Mouse (Mus musculus): ENCODE results near the gene Spsb1.

Spsb1 gene

GRCm38 (mm10) chr4:149913709-149914370, 41.0 kb downstream of the Spsb1 start:
- DNase-seq (ENCODE audit: low read depth, low spot score), result no peak

DNA sequence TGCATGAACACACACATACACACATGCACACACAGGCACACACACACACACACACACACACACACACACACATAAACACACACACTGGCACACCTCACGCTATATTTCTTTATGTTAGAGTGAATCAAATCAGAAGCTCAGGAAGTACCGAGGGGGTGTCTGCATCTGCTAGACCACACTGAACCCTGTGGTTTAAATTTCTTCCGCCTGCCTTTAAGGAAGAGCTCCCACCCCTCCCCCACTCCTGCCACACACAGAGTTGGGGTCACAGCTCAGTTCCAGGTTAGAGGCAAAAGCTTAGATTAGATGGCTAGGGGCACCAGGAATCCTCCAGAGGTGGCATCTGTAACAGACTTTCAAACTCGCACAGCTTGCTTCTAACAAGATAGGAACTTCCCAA, 42.4 kb downstream of the Spsb1 start:
- no peak for DNase-seq (ENCODE audit: low read depth, low spot score)

- DNase-seq (ENCODE audit: low read depth, low spot score), result no peak
Measured at GRCm38 (mm10) chr4:149910558-149910957, 44.3 kb downstream of the Spsb1 start.

DNA sequence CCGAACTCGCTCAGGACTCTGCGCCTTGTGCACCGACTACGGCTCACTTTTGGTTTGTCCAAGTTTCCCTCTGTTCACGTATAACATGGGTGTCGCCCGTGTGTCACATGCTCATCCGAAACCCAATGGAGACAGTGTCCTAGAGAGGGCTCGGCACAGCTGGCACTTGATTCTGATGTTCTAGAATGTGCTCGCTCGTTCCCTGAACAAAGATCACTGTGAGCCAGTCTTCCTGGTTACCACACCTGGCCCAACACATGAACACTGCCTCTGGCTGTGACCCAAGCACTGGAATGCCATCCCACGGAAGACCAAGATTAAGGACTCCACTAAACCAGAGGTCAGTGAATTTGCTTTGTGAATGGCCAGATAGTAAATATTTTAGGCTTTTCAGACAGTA, 45.3 kb downstream of the Spsb1 start:
- DNase-seq (ENCODE audit: low read depth, low spot score), result no peak

- no peak for DNase-seq (ENCODE audit: low read depth, low spot score)
Measured at GRCm38 (mm10) chr4:149908923-149909322, 45.9 kb downstream of the Spsb1 start.

DNA sequence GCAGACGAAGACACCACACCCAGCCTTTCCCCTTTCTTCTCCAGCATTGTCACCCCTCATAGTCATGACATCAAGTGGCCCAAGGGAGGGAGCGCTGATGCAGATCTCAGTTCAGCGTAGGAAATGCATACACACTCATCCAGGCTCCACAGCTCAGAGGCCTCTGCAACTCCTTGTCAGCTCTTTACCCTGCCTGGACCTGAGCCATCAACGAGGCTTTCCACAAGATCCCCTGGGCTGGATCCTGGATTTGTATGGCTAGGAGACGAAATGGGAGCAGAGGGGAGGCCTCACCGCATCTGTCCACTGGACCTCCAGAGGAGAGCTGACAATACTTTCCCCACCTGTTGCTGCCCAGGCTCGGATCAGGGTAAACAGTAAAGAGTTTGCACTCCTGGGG, 47.2 kb downstream of the Spsb1 start:
- DNase-seq (ENCODE audit: low read depth, low spot score), result no peak

DNA sequence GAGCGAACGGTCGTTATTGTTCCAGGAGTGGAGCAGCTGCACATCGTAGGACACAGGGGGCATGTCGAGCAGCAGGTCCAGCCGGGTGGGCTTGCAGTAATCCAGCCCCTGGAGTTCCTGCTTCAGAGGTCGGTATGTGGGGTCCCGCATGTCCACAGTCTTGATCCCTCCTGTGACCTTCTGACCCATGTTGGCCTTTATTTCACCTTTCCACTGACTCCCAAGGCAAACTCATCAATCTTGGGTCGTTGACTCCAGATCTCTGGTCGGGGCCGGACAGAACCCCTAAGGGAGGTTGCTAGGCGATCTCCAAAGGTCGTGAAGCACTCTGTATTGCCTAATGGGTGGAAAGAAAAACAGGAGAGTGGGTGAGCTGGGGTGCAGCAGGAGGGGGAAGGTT, 47.9 kb downstream of the Spsb1 start:
- DNase-seq (ENCODE audit: low read depth, low spot score), result no peak

GRCm38 (mm10) chr4:149905302-149905974, 49.4 kb downstream of the Spsb1 start:
- DNase-seq (ENCODE audit: low read depth, low spot score), result no peak

- DNase-seq (ENCODE audit: low read depth, low spot score), result no peak
Measured at GRCm38 (mm10) chr4:149903026-149903425, 51.8 kb downstream of the Spsb1 start.

DNA sequence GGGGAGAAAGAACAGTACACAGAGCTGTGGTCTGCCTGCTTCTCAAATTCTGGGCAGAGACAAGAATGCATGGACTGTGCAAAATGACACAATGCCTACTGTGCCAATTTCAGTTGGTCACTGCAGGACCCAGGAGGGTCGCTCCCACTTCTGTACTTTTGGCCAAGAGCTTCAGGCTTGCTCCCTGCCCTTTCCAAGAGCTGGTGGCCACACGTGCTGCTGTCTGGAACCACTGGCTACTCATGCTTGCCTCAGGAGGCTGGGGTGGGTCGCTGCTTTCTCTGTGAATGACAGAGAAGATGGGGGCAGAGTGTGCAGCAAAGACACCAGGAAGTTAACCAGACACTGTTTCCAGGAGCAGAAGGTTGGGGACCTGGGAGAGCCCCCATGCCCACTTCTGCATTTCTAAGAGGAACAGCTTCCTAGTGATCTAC, 53.5 kb downstream of the Spsb1 start:
- DNase-seq (ENCODE audit: low read depth, low spot score), result no peak

- no peak for DNase-seq (ENCODE audit: low read depth, low spot score)
Measured at GRCm38 (mm10) chr4:149897661-149898260, 57.1 kb downstream of the Spsb1 start.

GRCm38 (mm10) chr4:149896024-149896538, 58.8 kb downstream of the Spsb1 start:
- no peak for DNase-seq (ENCODE audit: low read depth, low spot score)

- no peak for DNase-seq (ENCODE audit: low read depth, low spot score)
Measured at GRCm38 (mm10) chr4:149895226-149895625, 59.6 kb downstream of the Spsb1 start.

- no peak for DNase-seq (ENCODE audit: low read depth, low spot score)
Measured at GRCm38 (mm10) chr4:149894300-149894699, 60.5 kb downstream of the Spsb1 start.

DNA sequence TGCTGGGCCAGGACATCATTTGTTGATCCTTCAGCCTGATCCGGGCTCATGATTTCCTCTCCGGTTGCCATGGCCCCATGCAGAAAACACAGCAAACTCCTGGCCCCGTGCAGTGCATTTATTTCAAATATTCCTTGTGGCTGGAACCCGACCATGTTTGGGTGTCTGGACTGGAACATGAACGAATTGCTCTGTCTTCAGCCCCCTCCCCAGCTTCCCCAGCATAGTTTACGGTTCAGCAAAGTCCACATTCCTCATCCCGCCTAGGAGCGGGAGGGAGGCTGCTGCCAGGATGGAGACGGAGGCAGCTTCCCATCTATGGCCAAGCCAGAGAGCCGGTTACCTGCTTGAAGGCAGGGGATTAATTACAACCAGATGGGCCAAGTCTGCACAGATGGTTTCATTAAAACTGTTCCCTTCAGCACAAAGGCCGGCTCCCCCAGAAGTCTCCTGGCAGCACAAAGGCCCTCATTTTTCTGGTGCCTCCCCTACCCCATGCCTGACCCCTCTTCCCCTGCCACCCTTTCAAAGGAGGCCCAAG, 61.2 kb downstream of the Spsb1 start:
- DNase-seq (ENCODE audit: low read depth, low spot score), result no peak

DNA sequence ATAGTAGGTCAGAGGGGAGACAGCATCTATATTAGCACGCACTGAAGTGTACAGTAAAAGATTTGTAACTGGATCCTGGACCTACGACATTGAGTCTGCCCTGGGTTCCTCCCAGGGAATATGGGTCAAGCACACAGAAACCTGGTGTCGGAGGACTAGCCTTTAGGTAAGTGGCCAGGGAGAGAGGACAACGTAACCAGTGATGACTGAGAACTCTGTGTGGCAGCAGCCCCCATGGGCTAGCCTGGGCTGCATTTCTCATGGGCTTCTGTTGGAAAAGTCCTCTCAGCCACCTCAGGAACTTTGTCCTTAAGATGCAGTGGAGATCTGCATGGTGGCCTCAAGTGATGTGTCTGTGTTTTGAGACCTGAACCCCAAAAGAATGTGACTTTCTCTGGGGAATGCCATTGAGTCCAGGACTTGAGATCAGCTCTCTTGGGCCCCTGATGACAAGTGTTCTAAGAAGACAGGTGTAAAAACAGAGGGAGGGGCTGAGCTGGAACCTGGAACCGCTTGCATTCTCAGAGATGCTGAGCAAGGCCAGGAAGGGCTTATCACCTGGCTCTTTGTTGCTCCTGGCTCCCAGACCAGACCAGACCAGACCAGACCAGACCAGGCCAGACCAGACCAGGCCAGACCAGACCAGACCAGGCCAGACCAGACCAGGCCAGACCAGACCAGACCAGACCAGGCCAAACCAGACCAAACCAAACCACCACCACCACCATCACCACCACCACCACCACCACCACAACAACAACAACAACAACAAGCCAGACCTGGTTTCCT, 63.5 kb downstream of the Spsb1 start:
- no peak for DNase-seq (ENCODE audit: low read depth, low spot score)

GRCm38 (mm10) chr4:149890551-149890950, 64.3 kb downstream of the Spsb1 start:
- no peak for DNase-seq (ENCODE audit: low read depth, low spot score)

DNA sequence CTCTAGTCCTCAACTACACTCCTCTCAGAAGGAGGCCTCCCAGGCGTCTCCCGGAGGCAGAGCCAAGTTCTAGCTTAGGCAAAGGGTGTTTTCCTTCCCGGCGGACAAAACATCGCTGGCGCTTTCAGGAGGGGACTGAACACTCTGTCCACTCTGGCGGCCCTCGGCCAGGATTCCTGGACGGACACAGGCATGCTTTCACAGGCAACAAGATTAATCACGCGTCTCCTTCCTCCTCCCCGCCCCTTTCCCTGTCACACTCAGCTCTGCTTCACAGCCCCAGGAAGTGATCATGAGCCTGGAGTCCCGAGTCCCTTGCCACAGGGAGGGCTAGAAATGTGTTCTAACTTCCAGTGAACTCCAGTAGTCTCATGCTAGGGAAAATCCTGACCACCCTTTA, 65.0 kb downstream of the Spsb1 start:
- DNase-seq (ENCODE audit: low read depth, low spot score), result no peak

GRCm38 (mm10) chr4:149888736-149889470, 65.9 kb downstream of the Spsb1 start:
- DNase-seq (ENCODE audit: low read depth, low spot score), result no peak

DNA sequence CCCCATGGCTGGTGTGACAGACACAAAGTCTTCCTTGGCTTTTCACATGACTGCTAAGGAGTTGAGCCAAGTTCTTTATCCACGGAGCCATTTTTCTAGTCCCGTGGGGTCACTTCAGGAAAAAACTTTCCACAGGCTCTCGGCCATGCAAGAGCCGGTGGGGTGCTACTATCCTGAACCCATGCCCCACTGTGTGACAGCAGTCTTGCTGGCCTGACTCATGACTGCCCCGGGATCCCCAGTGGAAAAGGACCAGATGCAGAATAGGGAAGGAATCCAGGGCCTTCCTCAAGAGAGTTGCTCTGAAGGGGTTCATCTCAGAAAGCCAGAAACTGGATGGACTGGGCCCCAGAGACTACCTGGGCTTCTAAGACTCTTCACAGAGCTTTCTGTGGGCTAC, 66.7 kb downstream of the Spsb1 start:
- DNase-seq (ENCODE audit: low read depth, low spot score), result no peak

Data from brain, embryonic 18.5 days (tissue).